Mouse (Mus musculus) bone marrow macrophage, adult 2 months (primary cell): ENCODE results near the gene Aip.

Source experiments
- CTCF ChIP-seq: IDR thresholded peaks from 2 replicates; pipeline ENCODE4 v1.5.1; 2012; ENCODE audit warnings: low read depth, mild to moderate bottlenecking, low read length, moderate library complexity
- POLR2A ChIP-seq: IDR thresholded peaks from 2 replicates; pipeline ENCODE4 v1.6.1; 2012; ENCODE audit warnings: mild to moderate bottlenecking, low read depth, low read length, borderline replicate concordance

GRCm38 (mm10) chr19:4169810-4170209 lies 44.2 kb upstream of the Aip start:
- TF ChIP-seq POLR2A (no peak), CTCF (no peak; the same call in 1 of the 2 replicates)
